Mouse (Mus musculus): ENCODE results near the gene Rbmx. TPM values are rescaled to one million over a fixed set of nuclear protein-coding genes. Genes with fewer than 3 reads are reported as not detected.

Rbmx gene
- polyA plus RNA-seq (2014; fragmentation: Nextera tagmentation; extraction: Ambion mirVana), result 208 and 237 TPM in 2 replicates

DNA sequence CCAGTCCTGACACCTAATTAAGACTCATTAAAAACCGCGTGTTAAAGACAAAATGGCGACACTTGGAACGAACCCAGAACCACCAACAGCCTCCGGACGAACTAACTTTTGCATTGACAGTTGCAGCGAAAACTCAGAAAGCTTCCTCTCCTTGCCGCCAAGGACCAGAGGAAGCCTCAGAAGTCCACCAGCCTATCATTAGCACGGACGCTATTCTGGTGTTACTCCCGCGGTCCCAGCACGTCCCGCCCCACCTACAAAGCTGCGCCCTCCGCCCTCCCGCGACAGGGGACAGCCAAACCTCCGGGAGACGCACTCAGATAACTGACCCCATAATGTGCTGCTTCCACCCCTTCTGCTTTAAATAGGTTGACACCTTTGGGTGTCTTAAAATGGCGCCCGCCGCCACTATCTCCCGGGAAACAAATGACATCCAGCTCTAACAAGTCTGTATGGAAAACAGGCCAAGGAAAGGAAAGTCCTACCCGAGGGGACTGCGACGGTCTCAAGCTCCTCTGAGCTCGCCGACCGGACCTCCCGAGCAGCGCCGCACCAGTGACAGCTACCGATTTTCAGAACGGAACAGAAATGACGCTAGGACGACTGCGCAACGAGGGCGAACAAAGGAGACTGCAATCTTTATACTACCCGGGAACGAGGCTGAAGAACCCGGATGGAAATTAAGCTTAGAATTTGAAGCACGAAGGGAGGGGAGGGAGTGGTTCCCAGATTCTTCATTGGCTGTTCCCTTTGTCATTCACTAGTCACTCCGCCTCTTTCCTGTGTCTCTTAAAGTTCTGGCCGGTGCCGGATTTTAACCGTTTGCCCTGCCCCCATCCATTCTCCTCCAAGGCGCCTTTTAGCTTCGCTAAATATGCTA is at the start of gene Rbmx:
Gene Rbmx, minus strand, starts transcription at position 670 of the 880 bp plus-strand sequence.
- WGBS, result 22% methylated on average over 50 of the region's 50 CpGs
- no peaks in the 10 kb centered on the region for H3K4me1 ChIP-seq (ENCODE audit: control insufficient read depth, insufficient read depth, low read length)
- H3K27me3 ChIP-seq (ENCODE audit: control insufficient read depth, insufficient read depth, low read length), result no peaks in the 10 kb centered on the region
- peak; percentile 92 for DNase-seq (ENCODE audit: low spot score)
- H3K9ac ChIP-seq (replicated peaks; ENCODE audit: low read length), result peak within 1 kb of the TSS; percentile 80
- H3K4me2 ChIP-seq (ENCODE audit: low read depth, low read length), result no peak within 1 kb of the TSS; the same call in 1 of the 2 replicates
- peak; percentile 91 for ATAC-seq (replicated peaks; ENCODE audit: insufficient number of reproducible peaks, low FRiP score, low TSS enrichment, low read depth)
- H3K9me3 ChIP-seq (replicated peaks; ENCODE audit: control insufficient read depth, low read length), result no peaks in the 10 kb centered on the region
- H3K4me3 ChIP-seq (ENCODE audit: low read depth, low read length), result peak within 1 kb of the TSS; percentile 52
- H3K27ac ChIP-seq (replicated peaks; ENCODE audit: low read depth, low read length), result peak within 1 kb of the TSS; percentile 79
- no peaks in the 10 kb centered on the region for H3K36me3 ChIP-seq (replicated peaks; ENCODE audit: control insufficient read depth, insufficient read depth, low read depth, low read length)

DNA sequence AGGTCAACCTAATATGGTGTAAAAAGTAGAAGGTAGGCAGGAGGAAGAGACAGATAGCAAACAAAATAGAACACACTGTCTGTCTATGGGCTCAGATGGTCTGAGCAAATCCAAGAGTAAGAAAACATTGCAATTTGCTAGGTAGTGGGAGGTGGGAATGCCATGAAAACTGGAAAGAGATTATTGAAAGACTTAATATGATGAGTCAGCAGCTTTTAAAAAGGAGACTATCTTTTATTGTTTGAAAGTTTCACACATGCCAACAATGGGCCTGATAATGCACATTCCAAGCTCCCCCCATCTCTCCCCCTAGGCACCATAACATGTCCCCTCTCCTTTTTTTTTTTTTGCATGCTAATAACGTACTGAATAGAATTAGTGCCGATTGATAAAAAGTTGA is 41.1 kb upstream of the Rbmx start:
- no peak overlapping the region for H3K27ac ChIP-seq (replicated peaks; ENCODE audit: low read depth, low read length)
- H3K36me3 ChIP-seq (replicated peaks; ENCODE audit: control insufficient read depth, insufficient read depth, low read depth, low read length), result no peaks in the 10 kb centered on the region
- ATAC-seq (replicated peaks; ENCODE audit: insufficient number of reproducible peaks, low FRiP score, low TSS enrichment, low read depth) (no peak), DNase-seq (ENCODE audit: low spot score) (no peak)
- H3K9me3 ChIP-seq (replicated peaks; ENCODE audit: control insufficient read depth, low read length), result no peaks in the 10 kb centered on the region
- no peak overlapping the region for H3K4me2 ChIP-seq (ENCODE audit: low read depth, low read length)
- H3K9ac ChIP-seq (replicated peaks; ENCODE audit: low read length), result no peak overlapping the region
- no peak overlapping the region for H3K4me3 ChIP-seq (ENCODE audit: low read depth, low read length)
- WGBS, result 95% methylated on average over 2 of the region's 2 CpGs
- no peaks in the 10 kb centered on the region for H3K27me3 ChIP-seq (ENCODE audit: control insufficient read depth, insufficient read depth, low read length)
- H3K4me1 ChIP-seq (ENCODE audit: control insufficient read depth, insufficient read depth, low read length), result no peaks in the 10 kb centered on the region

DNA sequence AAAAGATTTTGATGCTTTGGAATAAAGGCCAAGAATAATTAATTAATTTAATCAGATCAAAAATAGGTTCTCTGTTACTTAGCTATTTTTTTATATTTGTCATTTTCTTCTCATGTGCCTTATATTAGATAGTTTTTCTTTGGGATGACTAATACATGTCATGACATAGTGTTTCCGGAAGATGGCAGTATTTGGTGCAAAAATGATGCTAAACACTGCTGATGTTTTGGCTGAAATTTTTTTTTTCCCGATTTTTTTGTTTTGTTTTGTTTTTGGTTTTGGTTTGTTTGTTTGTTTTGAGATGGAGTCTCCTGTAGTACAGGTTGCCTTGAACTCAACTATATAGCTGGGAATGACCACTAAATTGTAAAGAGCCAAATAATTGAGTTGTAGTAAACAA is 38.8 kb upstream of the Rbmx start:
- Histone ChIP-seq H3K27ac (replicated peaks; ENCODE audit: low read depth, low read length) (no peak overlapping the region), H3K9ac (replicated peaks; ENCODE audit: low read length) (no peak overlapping the region), H3K4me1 (ENCODE audit: control insufficient read depth, insufficient read depth, low read length) (no peaks in the 10 kb centered on the region), H3K4me3 (ENCODE audit: low read depth, low read length) (no peak overlapping the region), H3K9me3 (replicated peaks; ENCODE audit: control insufficient read depth, low read length) (no peaks in the 10 kb centered on the region), H3K36me3 (replicated peaks; ENCODE audit: control insufficient read depth, insufficient read depth, low read depth, low read length) (no peaks in the 10 kb centered on the region), H3K27me3 (ENCODE audit: control insufficient read depth, insufficient read depth, low read length) (no peaks in the 10 kb centered on the region), H3K4me2 (ENCODE audit: low read depth, low read length) (no peak overlapping the region)
- DNase-seq (ENCODE audit: low spot score), result peak; percentile 23
- 6% methylated on average over 2 of the region's 2 CpGs for WGBS
- ATAC-seq (replicated peaks; ENCODE audit: insufficient number of reproducible peaks, low FRiP score, low TSS enrichment, low read depth), result no peak

DNA sequence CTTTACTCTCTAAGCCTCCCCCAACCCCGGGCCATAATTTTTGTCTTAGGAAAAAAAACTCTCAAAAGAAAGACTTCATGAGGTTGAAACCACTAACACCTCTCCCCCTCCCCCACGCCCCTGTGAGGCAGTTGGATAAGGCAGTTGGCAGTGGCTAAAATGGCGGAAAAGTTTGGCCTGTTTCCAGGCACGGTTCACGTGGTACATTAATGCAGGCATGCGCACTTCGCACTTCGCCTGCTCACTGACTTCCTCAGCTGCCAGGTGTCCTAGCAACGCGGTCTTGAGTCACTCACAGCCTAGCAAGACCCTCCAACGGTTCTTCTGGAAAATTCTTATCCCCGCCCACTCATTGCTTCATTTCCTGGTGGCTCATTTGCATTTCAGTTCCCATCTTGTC is 15.9 kb upstream of the Rbmx start, which contains the start of gene Gm364:
Gene Gm364, plus strand, starts transcription at position 386 of the 400 bp plus-strand sequence.
- ATAC-seq (replicated peaks; ENCODE audit: insufficient number of reproducible peaks, low FRiP score, low TSS enrichment, low read depth) (no peak), DNase-seq (ENCODE audit: low spot score) (no peak)
- Histone ChIP-seq H3K36me3 (replicated peaks; ENCODE audit: control insufficient read depth, insufficient read depth, low read depth, low read length) (no peaks in the 10 kb centered on the region), H3K27ac (replicated peaks; ENCODE audit: low read depth, low read length) (no peak within 1 kb of the TSS), H3K9ac (replicated peaks; ENCODE audit: low read length) (no peak within 1 kb of the TSS), H3K4me3 (ENCODE audit: low read depth, low read length) (no peak within 1 kb of the TSS), H3K9me3 (replicated peaks; ENCODE audit: control insufficient read depth, low read length) (no peaks in the 10 kb centered on the region), H3K4me1 (ENCODE audit: control insufficient read depth, insufficient read depth, low read length) (no peaks in the 10 kb centered on the region), H3K27me3 (ENCODE audit: control insufficient read depth, insufficient read depth, low read length) (no peaks in the 10 kb centered on the region), H3K4me2 (ENCODE audit: low read depth, low read length) (no peak within 1 kb of the TSS)
- 94% methylated on average over 12 of the region's 12 CpGs for WGBS

DNA sequence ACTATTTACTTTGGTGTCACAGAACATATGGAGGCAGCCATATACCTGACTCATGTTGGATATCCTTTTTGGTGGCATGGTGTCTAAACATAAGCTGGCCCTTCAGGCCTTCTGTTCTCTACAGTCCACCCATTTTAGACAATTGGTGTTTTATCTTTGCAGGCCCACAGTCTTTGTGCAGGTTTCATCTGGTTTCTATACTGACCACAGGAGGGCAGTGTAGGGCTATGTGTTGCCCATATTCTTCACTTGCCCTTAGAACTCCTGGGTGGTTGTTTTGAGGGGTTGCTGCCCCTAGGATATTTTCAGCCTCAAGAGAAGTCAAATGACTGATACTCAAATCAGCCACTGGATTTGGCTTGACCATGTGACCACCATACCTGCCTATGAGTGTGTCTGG is 10.8 kb upstream of the Rbmx start:
- H3K9ac ChIP-seq (replicated peaks; ENCODE audit: low read length), result no peak overlapping the region
- DNase-seq (ENCODE audit: low spot score) (peak; percentile 22), ATAC-seq (replicated peaks; ENCODE audit: insufficient number of reproducible peaks, low FRiP score, low TSS enrichment, low read depth) (no peak)
- H3K4me1 ChIP-seq (ENCODE audit: control insufficient read depth, insufficient read depth, low read length), result no peaks in the 10 kb centered on the region
- H3K9me3 ChIP-seq (replicated peaks; ENCODE audit: control insufficient read depth, low read length), result no peaks in the 10 kb centered on the region
- H3K4me3 ChIP-seq (ENCODE audit: low read depth, low read length), result no peak overlapping the region
- H3K36me3 ChIP-seq (replicated peaks; ENCODE audit: control insufficient read depth, insufficient read depth, low read depth, low read length), result no peaks in the 10 kb centered on the region
- H3K27ac ChIP-seq (replicated peaks; ENCODE audit: low read depth, low read length), result no peak overlapping the region
- H3K4me2 ChIP-seq (ENCODE audit: low read depth, low read length), result no peak overlapping the region
- no peaks in the 10 kb centered on the region for H3K27me3 ChIP-seq (ENCODE audit: control insufficient read depth, insufficient read depth, low read length)

DNA sequence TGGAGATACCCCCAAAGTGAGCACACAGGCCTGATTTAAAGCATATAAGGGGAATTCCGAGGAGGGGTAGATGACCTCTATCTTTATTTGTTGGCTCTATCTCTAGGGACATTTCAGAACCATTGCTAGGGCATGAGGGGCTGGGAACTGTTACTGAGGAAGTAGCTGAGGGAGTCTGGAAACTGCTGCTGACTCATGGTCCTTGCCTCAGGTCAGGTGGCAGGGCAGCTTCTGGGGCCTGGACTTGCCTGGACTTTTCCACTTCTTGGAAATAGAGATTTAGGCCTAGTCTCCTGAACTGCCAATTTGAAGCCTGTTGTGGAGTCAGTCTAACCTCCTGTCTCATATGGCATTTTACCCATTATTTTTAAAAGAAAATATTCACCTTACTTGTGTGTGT is 8.6 kb upstream of the Rbmx start:
- no peak overlapping the region for H3K4me2 ChIP-seq (ENCODE audit: low read depth, low read length)
- no peak overlapping the region for H3K27ac ChIP-seq (replicated peaks; ENCODE audit: low read depth, low read length)
- no peaks in the 10 kb centered on the region for H3K9me3 ChIP-seq (replicated peaks; ENCODE audit: control insufficient read depth, low read length)
- WGBS, result 88% methylated on average over 1 of the region's 1 CpGs
- H3K4me1 ChIP-seq (ENCODE audit: control insufficient read depth, insufficient read depth, low read length), result no peaks in the 10 kb centered on the region
- H3K9ac ChIP-seq (replicated peaks; ENCODE audit: low read length), result no peak overlapping the region
- no peak for ATAC-seq (replicated peaks; ENCODE audit: insufficient number of reproducible peaks, low FRiP score, low TSS enrichment, low read depth)
- DNase-seq (ENCODE audit: low spot score), result no peak
- no peaks in the 10 kb centered on the region for H3K27me3 ChIP-seq (ENCODE audit: control insufficient read depth, insufficient read depth, low read length)
- H3K4me3 ChIP-seq (ENCODE audit: low read depth, low read length), result no peak overlapping the region
- no peaks in the 10 kb centered on the region for H3K36me3 ChIP-seq (replicated peaks; ENCODE audit: control insufficient read depth, insufficient read depth, low read depth, low read length)

DNA sequence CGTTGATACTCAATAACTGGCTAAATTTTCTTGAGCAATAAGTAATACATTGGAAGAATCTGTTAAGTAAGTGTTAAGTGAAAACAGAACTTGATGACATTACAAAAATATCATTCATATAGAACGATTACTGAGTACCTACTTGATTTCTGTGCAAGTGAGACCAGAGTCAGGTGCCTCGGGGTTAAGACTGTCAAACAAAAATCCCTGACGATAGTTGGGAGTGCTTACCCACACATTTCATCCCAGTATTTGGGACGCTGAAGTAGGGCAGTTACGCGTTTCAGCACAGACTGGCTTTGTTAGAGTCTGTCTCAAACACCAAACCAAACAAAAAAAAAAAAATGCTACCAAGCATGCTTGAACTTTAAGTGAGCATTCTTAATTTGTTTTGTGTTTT is 576 bp upstream of the Rbmx start:
- no peak overlapping the region; the same call in 1 of the 2 replicates for H3K9ac ChIP-seq (replicated peaks; ENCODE audit: low read length)
- DNase-seq (ENCODE audit: low spot score) (peak; percentile 26), ATAC-seq (replicated peaks; ENCODE audit: insufficient number of reproducible peaks, low FRiP score, low TSS enrichment, low read depth) (no peak; the same call in 1 of the 2 replicates)
- no peak overlapping the region for H3K27ac ChIP-seq (replicated peaks; ENCODE audit: low read depth, low read length)
- no peak overlapping the region; the same call in 1 of the 2 replicates for H3K4me2 ChIP-seq (ENCODE audit: low read depth, low read length)
- no peaks in the 10 kb centered on the region for H3K4me1 ChIP-seq (ENCODE audit: control insufficient read depth, insufficient read depth, low read length)
- no peak overlapping the region for H3K4me3 ChIP-seq (ENCODE audit: low read depth, low read length)
- WGBS, result 26% methylated on average over 7 of the region's 7 CpGs
- no peaks in the 10 kb centered on the region for H3K36me3 ChIP-seq (replicated peaks; ENCODE audit: control insufficient read depth, insufficient read depth, low read depth, low read length)
- H3K27me3 ChIP-seq (ENCODE audit: control insufficient read depth, insufficient read depth, low read length), result no peaks in the 10 kb centered on the region
- no peaks in the 10 kb centered on the region for H3K9me3 ChIP-seq (replicated peaks; ENCODE audit: control insufficient read depth, low read length)

DNA sequence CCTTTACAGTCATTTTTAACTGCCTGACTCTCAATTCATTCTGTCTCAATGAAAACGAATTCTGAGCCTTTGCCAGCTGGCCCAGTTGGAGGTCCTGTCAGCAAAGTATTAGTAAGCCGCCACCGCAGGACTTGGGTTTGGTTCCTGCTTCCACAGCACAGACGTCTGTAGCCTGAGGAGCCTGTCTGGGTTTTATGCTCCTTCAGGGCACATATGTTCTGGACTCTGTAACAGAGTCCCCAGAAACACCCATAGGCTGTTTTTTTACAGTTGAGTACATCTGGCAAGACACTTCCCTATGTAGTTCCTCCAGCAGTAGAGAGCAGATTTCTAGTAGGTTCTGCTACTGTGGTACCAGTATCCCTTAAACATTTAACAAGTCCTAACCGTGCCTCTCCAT is 11.9 kb downstream of the Rbmx start:
- Histone ChIP-seq H3K9ac (replicated peaks; ENCODE audit: low read length) (no peak overlapping the region), H3K4me3 (ENCODE audit: low read depth, low read length) (no peak overlapping the region), H3K9me3 (replicated peaks; ENCODE audit: control insufficient read depth, low read length) (no peaks in the 10 kb centered on the region), H3K27me3 (ENCODE audit: control insufficient read depth, insufficient read depth, low read length) (no peaks in the 10 kb centered on the region), H3K4me2 (ENCODE audit: low read depth, low read length) (no peak overlapping the region), H3K27ac (replicated peaks; ENCODE audit: low read depth, low read length) (no peak overlapping the region), H3K36me3 (replicated peaks; ENCODE audit: control insufficient read depth, insufficient read depth, low read depth, low read length) (no peaks in the 10 kb centered on the region), H3K4me1 (ENCODE audit: control insufficient read depth, insufficient read depth, low read length) (no peaks in the 10 kb centered on the region)
- 79% methylated on average over 5 of the region's 5 CpGs for WGBS
- DNase-seq (ENCODE audit: low spot score) (no peak), ATAC-seq (replicated peaks; ENCODE audit: insufficient number of reproducible peaks, low FRiP score, low TSS enrichment, low read depth) (no peak)
